Mouse (Mus musculus) hindbrain, embryonic 10.5 days (tissue): Measurements from ENCODE around the gene Zbtb12. TPM values are rescaled to one million over a fixed set of nuclear protein-coding genes. Genes with fewer than 3 reads are reported as not detected.
A peak's percentile ranks its signal among the peaks of the same experiment; 100 is the strongest.
"Not testable (repeated sequence)": the region's sequence is repeated elsewhere in the genome, so short reads cannot be mapped to it uniquely, and the experiment has no call there.

Experiments used
- DNase-seq: peaks from one replicate; pipeline ENCODE4 v3.0.0-alpha.2; 2017; ENCODE audit warnings: low spot score
- H3K27ac ChIP-seq: fragments of 300-500 bp; sonication (generic); 2 replicates; pipeline ENCODE4 v1.5.1; 2016; ENCODE audit warnings: mild to moderate bottlenecking, moderate library complexity
- H3K27me3 ChIP-seq: fragments of 300-500 bp; sonication (generic); 2 replicates; pipeline ENCODE4 v1.6.1; 2016; ENCODE audit warnings: mild to moderate bottlenecking; ENCODE audit not compliant: poor library complexity, insufficient read depth, severe bottlenecking
- H3K36me3 ChIP-seq: fragments of 300-500 bp; sonication (generic); 2 replicates; pipeline ENCODE4 v1.6.1; 2016; ENCODE audit warnings: mild to moderate bottlenecking, moderate library complexity
- H3K4me1 ChIP-seq: fragments of 300-500 bp; sonication (generic); replicated peaks from 2 replicates; pipeline ENCODE4 v1.6.1; 2016; ENCODE audit warnings: mild to moderate bottlenecking
- H3K4me3 ChIP-seq: fragments of 300-500 bp; sonication (generic); 2 replicates; pipeline ENCODE4 v1.5.1; 2016; ENCODE audit warnings: mild to moderate bottlenecking, moderate library complexity
- H3K9me3 ChIP-seq: fragments of 300-500 bp; sonication (generic); 2 replicates; pipeline ENCODE4 v1.6.1; 2016; ENCODE audit warnings: mild to moderate bottlenecking, moderate library complexity
- WGBS: fragments of 180-500 bp; shearing (Covaris S2); methylation state at CpG from one replicate; pipeline ENCODE4 v1.1.7; 2016; 5-methylcytosine and 5-hydroxymethylcytosine counted together
- polyA plus RNA-seq: library from polyadenylated mRNA; unstranded; fragments of >200 nt; fragmentation: Nextera tagmentation; extraction: Ambion mirVana; gene quantifications from 2 replicates; pipeline ENCODE4 v1.2.1, GENCODE M21; 2016

Zbtb12 gene
- polyA plus RNA-seq, 1 experiment from 2014 or later = 5.2 TPM

DNA sequence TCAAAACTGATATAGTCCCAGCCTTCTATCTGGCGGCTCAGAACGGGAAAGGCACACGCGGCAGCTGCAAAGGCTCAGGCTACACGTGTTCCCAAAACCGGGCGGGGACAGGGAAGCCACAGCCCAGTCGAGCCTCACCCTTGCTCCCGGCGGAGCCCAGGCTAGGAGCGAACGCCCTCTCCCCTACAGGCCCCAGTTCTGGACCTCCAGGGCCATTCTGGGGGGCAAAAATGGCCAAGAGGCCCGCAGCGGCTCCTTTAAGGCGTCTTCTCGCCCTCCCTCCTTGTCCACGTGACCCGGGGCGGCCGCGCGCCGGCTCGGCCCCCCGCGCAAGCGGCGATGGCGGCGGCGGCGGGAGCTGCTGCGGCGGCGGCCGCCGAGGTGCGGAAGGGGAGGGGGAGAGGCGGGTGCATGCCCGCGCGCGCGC, 18.9 kb downstream of the Zbtb12 start, which contains the start of the genes C2 and Ehmt2:
Gene C2, minus strand, starts transcription at position 106 of the 427 bp plus-strand sequence.
Gene Ehmt2, plus strand, starts transcription at position 310 of the 427 bp plus-strand sequence.
- Histone ChIP-seq H3K36me3 (peaks cover 40% of the 10 kb centered on the region), H3K4me3 (peak within 1 kb of the TSS; percentile 99), H3K4me1 (peaks cover 64% of the 10 kb centered on the region)

DNA sequence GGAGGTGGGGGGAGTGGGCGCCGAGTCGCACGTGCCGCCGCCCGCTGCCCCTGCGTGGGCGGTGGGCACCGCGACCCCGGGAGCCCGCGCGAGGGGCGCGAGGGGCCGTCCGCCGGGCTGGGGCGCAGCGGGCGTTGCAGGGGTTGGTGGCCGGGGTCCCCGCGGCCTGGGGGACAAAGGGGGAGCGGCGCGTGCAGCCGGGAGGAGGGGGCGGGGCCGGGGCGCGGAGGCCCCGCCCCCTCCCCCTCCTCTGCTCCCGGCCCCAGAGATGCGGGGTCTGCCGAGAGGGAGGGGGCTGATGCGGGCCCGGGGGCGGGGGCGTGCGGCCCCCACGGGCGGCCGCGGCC, 19.4 kb downstream of the Zbtb12 start:
- WGBS = under 1% methylated on average over 32 of the region's 47 CpGs
- Histone ChIP-seq H3K27ac (peak overlapping the region; percentile 100), H3K36me3 (peaks cover 45% of the 10 kb centered on the region), H3K9me3 (peaks cover 4% of the 10 kb centered on the region; the same call in 1 of the 2 replicates), H3K4me1 (peaks cover 60% of the 10 kb centered on the region), H3K4me3 (peak overlapping the region; percentile 99), H3K27me3 (no peaks in the 10 kb centered on the region)
- peak; percentile 59 for DNase-seq

More for the DNA sequence above, 18.9 kb downstream of the Zbtb12 start, which contains the start of the genes C2 and Ehmt2:
- Histone ChIP-seq H3K9me3 (peaks cover 4% of the 10 kb centered on the region; the same call in 1 of the 2 replicates), H3K27me3 (no peaks in the 10 kb centered on the region), H3K27ac (peak within 1 kb of the TSS; percentile 100)
- 0% methylated on average over 38 of the region's 44 CpGs for WGBS
- DNase-seq = peak; percentile 86

DNA sequence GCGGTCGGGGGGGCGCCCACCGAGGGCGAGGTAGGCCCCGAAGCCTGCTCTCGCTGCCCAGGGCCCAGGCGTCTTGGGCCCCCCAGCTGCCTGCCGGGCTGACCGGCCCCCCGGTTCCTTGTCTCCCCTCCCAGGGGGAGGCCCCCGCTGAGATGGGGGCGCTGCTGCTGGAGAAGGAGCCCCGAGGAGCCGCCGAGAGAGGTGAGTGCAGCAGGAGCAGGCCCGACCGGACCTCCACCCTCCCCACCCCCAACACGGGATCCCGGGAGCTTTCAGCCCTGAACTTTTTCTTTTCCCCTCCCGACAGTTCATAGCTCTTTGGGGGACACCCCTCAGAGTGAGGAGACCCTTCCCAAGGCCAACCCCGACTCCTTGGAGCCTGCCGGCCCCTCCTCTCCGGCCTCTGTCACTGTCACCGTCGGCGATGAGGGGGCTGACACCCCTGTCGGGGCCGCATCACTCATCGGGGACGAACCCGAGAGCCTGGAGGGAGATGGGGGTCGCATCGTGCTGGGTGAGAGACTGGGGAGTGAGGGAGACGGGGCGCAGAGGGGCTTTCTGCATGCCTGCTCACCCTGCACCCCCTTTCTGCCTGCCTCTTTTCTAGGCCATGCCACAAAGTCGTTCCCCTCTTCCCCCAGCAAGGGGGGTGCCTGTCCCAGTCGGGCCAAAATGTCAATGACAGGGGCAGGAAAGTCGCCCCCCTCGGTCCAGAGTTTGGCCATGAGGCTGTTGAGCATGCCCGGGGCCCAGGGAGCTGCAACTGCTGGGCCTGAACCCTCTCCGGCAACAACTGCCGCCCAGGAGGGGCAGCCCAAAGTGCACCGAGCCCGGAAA, 20.0 kb downstream of the Zbtb12 start:
- peaks cover 51% of the 10 kb centered on the region for H3K36me3 ChIP-seq
- under 1% methylated on average over 43 of the region's 45 CpGs for WGBS

DNA sequence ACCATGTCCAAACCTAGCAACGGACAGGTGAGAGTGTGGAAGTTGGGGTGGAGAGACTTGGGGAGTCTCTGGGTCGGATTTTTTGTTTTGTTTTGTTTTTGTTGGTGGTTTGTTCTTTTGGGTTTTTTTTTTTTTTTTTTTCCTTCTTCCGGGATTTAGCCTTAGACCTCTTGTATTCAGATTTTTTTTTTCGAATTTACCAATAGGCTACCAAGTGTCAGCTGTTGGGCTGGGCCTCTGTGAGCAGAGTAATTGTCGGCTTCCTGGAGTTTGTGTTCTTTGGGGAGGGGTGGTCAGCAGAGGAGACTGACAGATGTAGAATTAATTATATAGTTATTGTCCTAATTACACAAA, 20.6 kb downstream of the Zbtb12 start:
- peak overlapping the region; percentile 99 for H3K4me3 ChIP-seq
- peaks cover 49% of the 10 kb centered on the region for H3K4me1 ChIP-seq
- peak overlapping the region; percentile 100 for H3K27ac ChIP-seq
- no peaks in the 10 kb centered on the region for H3K27me3 ChIP-seq
- peaks cover 57% of the 10 kb centered on the region for H3K36me3 ChIP-seq
- peaks cover 4% of the 10 kb centered on the region; the same call in 1 of the 2 replicates for H3K9me3 ChIP-seq
- DNase-seq = no peak
- 6% methylated on average over 5 of the region's 5 CpGs for WGBS

More for the DNA sequence above, 20.0 kb downstream of the Zbtb12 start:
- peak; percentile 59 for DNase-seq
- peaks cover 55% of the 10 kb centered on the region for H3K4me1 ChIP-seq
- H3K4me3 ChIP-seq = peak overlapping the region; percentile 99
- H3K27ac ChIP-seq = peak overlapping the region; percentile 100
- peaks cover 4% of the 10 kb centered on the region; the same call in 1 of the 2 replicates for H3K9me3 ChIP-seq
- H3K27me3 ChIP-seq = no peaks in the 10 kb centered on the region

DNA sequence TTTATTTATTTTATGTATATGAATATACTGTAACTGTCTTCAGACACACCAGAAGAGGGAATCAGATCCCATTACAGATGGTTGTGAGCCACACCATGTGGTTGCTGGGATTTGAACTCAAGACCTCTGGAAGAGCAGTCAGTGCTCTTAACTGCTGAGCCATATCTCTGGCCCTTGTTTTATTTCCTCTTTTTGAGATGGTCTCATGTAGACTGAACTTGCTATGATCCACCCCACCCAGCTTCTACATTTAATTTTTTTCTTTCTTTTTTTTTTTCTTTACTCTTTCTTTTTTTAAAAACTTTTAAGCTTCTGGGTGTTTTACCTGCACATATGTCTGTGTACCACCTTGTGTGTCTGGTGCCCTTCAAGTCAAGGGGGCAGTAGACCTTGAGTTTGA, 21.5 kb downstream of the Zbtb12 start:
- H3K27ac ChIP-seq, H3K27me3 ChIP-seq, H3K9me3 ChIP-seq, DNase-seq, H3K4me3 ChIP-seq: not testable (repeated sequence)
- H3K36me3 ChIP-seq = peaks cover 60% of the 10 kb centered on the region
- peaks cover 39% of the 10 kb centered on the region for H3K4me1 ChIP-seq

DNA sequence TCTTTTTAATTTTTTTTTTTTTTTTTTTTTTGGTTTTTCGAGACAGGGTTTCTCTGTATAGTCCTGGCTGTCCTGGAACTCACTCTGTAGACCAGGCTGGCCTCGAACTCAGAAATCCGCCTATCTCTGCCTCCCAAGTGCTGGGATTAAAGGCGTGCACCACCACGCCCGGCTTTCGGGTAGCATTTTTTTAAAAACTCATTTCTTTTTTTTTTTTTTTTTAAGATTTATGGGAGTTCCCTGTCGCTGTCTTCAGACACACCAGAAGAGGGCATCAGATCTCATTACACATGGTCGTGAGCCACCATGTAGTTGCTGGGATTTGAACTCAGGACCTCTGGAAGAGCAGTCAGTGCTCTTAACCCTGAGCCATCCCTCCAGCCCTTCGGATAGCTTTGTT, 22.7 kb downstream of the Zbtb12 start:
- not testable (repeated sequence) for H3K9me3 ChIP-seq, H3K27me3 ChIP-seq, H3K4me3 ChIP-seq, DNase-seq, H3K27ac ChIP-seq
- 90% methylated on average over 9 of the region's 10 CpGs for WGBS
- Histone ChIP-seq H3K4me1 (peaks cover 28% of the 10 kb centered on the region), H3K36me3 (peaks cover 60% of the 10 kb centered on the region)

DNA sequence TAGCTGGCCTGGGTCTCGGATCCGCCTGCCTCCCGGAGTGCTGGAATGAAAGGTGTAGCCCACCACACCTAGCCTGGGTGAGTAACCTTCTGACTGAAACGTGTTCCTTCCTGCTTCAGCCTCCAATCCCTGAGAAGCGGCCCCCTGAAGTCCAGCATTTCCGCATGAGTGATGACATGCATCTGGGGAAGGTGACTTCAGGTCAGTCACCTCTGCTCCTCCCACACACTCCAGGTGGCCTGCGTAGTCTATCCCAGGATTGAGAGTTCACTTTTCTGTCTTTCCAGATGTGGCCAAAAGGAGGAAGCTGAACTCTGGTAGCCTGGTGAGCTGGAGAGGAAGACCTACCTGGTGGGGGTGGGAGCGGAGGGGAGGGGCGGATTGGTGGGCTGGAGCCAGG, 23.6 kb downstream of the Zbtb12 start:
- Histone ChIP-seq H3K9me3 (no peaks in the 10 kb centered on the region), H3K36me3 (peaks cover 68% of the 10 kb centered on the region), H3K27ac (no peak overlapping the region), H3K27me3 (no peaks in the 10 kb centered on the region), H3K4me3 (no peak overlapping the region), H3K4me1 (peaks cover 19% of the 10 kb centered on the region)
- no peak for DNase-seq
- 89% methylated on average over 9 of the region's 9 CpGs for WGBS

DNA sequence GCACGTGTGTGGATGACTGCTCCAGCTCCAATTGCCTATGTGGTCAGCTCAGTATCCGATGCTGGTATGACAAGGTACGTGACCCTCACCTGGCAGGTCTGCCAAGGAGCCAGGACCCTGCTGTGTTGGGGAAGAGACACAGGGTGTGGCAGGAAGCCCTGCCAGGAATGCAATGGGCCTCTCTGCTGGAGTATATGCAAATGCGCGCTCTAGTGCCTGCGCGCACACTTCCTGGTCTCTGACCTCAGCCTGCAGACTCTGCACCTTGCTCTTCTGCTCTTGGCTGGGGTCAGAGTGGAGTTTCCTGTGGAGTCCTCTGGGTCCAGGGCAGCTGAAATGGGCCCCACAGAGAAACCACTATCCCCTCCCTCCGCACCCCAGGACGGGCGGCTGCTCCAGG, 31.7 kb downstream of the Zbtb12 start:
- Histone ChIP-seq H3K4me3 (0 out of 2 replicates have a peak overlapping the region, but pooled peaks have one; percentile 9), H3K36me3 (peaks cover 87% of the 10 kb centered on the region), H3K27ac (no peak overlapping the region), H3K9me3 (no peaks in the 10 kb centered on the region), H3K27me3 (no peaks in the 10 kb centered on the region), H3K4me1 (peaks cover 22% of the 10 kb centered on the region)
- 90% methylated on average over 10 of the region's 10 CpGs for WGBS
- no peak for DNase-seq

DNA sequence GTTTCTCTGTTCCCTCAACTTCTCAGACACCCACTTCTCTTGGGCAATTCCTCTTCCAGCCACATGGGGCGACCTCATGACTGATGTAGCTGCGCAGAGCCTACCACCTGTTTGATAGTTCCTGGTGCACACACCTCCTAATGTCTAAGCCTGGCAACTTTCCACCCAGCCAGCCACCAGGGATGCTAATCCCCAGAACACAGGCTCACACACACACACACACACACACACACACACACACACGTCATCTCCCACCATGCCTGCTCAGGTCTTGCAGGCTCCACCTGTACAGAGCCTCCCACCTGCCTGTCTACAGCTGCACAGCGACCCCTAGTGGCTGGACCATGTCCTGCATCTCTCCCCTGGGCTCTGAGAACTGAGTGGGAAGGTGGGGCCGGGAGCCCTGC, 32.7 kb downstream of the Zbtb12 start:
- Histone ChIP-seq H3K4me1 (peaks cover 22% of the 10 kb centered on the region), H3K36me3 (peaks cover 78% of the 10 kb centered on the region), H3K4me3 (no peak overlapping the region), H3K9me3 (no peaks in the 10 kb centered on the region), H3K27ac (no peak overlapping the region), H3K27me3 (no peaks in the 10 kb centered on the region)
- DNase-seq = peak; percentile 73
- WGBS = 48% methylated on average over 5 of the region's 5 CpGs

DNA sequence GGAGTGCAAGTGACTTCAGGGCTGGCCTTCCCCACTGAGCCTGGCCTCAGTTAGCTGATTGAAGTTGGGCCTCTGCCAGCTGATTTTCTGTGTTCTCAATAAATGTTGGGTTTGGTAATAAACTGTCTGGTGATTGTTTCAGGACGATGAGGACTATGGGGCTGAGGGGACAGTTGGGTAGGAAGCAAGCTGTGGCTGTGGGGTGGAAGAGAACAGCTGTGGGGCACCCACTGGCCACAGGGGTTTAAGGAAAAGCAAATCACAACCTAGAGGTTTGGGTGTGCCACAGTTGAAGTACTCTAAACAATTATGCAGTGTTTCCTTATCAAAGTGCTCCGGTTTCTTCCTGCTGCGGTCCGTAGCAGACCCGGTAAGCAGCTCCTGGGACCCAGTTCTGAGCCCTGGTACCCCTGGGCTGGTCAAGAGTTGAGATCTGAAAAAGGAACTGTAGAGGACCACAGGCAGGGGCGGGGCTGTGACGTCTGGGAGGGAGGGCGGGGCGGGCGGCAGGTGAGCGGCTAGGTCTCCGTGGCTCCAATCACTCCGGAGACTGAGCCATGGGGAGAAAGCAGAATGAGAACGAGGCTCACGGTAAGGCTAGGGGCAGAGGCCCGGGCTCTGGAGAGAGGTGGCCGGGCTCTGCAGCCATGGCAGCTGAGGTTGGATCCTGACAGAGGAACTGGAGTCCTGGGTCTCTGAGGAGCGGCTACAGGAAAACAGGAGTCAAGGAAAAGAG, 34.8 kb downstream of the Zbtb12 start, which contains the start of gene Slc44a4:
Gene Slc44a4, plus strand, starts transcription at position 537 of the 736 bp plus-strand sequence.
- WGBS = 39% methylated on average over 18 of the region's 18 CpGs
- peaks cover 22% of the 10 kb centered on the region for H3K4me1 ChIP-seq
- H3K9me3 ChIP-seq = no peaks in the 10 kb centered on the region
- no peaks in the 10 kb centered on the region for H3K27me3 ChIP-seq
- DNase-seq = no peak
- H3K36me3 ChIP-seq = peaks cover 56% of the 10 kb centered on the region
- H3K4me3 ChIP-seq = peak within 1 kb of the TSS; percentile 14
- H3K27ac ChIP-seq = no peak within 1 kb of the TSS

DNA sequence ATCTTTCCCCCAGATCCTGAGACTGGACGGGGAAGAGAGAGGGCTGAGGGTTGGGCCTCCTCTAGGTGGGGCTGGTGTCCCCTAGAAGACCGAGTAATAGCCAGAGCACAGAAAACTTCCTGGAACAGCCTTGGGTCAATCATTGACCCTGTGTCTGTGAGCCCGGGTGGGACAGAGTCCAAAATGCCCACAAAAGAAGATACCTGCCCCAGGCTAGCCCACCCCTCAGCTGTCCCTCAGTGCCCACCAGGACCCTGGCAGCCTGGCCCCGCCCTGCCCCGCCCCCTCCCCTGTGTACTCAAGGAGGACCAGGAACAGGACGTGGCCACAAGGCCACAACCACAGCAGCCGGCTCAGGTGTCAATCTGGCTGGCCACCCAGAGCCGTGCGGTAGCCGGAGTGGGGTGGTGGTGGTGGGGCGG, 36.1 kb downstream of the Zbtb12 start:
- H3K9me3 ChIP-seq = no peaks in the 10 kb centered on the region
- 22% methylated on average over 11 of the region's 11 CpGs for WGBS
- H3K4me1 ChIP-seq = peaks cover 22% of the 10 kb centered on the region
- H3K36me3 ChIP-seq = peaks cover 43% of the 10 kb centered on the region
- H3K27me3 ChIP-seq = no peaks in the 10 kb centered on the region
- DNase-seq = peak; percentile 34
- H3K4me3 ChIP-seq = peak overlapping the region; percentile 14; the same call in 1 of the 2 replicates
- H3K27ac ChIP-seq = peak overlapping the region; percentile 30

DNA sequence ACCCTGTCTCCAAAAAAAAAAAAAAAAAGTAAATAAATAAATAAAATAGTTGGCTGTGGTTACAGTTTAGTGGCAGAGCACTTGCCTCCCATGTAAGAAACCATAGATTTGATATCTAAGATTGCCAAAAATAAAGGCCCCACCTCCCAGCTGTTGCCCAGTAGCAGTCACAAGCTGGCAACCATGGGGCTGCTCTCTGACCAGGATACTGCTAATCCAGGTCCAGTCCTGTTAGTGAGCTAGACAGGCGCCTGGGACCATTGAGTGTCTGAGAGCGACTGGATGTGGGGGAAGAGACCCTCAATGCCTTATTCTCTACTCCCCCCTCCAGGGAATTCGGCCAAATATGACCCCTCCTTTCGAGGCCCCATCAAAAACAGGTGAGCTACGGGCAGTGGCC, 37.0 kb downstream of the Zbtb12 start:
- Histone ChIP-seq H3K4me1 (peaks cover 22% of the 10 kb centered on the region), H3K4me3 (no peak overlapping the region), H3K27me3 (no peaks in the 10 kb centered on the region), H3K27ac (no peak overlapping the region), H3K9me3 (no peaks in the 10 kb centered on the region), H3K36me3 (peaks cover 34% of the 10 kb centered on the region)
- DNase-seq = no peak
- WGBS = 87% methylated on average over 5 of the region's 5 CpGs

DNA sequence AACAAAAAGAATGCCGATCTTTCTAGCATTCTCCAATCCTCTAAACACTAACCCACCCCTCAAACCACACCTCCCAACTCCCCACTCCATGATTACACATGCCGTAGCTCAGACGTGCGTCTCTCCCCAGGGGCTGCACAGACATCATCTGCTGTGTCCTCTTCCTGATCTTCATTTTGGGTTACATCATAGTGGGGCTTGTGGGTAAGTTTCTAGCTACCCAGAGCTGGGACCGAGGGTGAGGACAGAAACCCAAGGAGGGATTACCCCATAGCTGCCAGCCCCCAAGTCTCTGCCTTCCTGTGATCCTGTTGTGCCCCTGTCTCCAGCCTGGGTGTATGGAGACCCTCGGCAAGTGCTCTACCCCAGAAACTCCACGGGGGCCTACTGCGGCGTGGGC, 37.9 kb downstream of the Zbtb12 start:
- DNase-seq = no peak
- 82% methylated on average over 9 of the region's 9 CpGs for WGBS
- no peak overlapping the region for H3K27ac ChIP-seq
- H3K36me3 ChIP-seq = peaks cover 25% of the 10 kb centered on the region
- H3K4me3 ChIP-seq = no peak overlapping the region
- peaks cover 22% of the 10 kb centered on the region for H3K4me1 ChIP-seq
- H3K9me3 ChIP-seq = no peaks in the 10 kb centered on the region
- no peaks in the 10 kb centered on the region for H3K27me3 ChIP-seq
